Mouse (Mus musculus) adrenal gland, postnatal 25 days (tissue): ENCODE results near the gene Rgs19. TPM values are rescaled to one million over a fixed set of nuclear protein-coding genes. Genes with fewer than 3 reads are reported as not detected.
A peak's percentile ranks its signal among the peaks of the same experiment; 100 is the strongest.

ENCODE experiments used
- DNase-seq: peaks from one replicate; pipeline ENCODE4 v3.0.0; 2021; ENCODE audit warnings: mixed read lengths
- total RNA-seq: library from RNA; stranded (reverse); gene quantifications from 2 replicates; pipeline ENCODE4 v1.2.3, GENCODE M21; 2021

The Rgs19 gene
- total RNA-seq, 1 experiment from 2014 or later, result 20.3 TPM

GRCm38 (mm10) chr2:181683381-181683780, 10.4 kb downstream of the Rgs19 start:
- no peak for DNase-seq

- DNase-seq, result no peak
These were observed 11.8 kb downstream of the Rgs19 start for GRCm38 (mm10) chr2:181681978-181682377.

- DNase-seq, result no peak
These were observed 13.1 kb downstream of the Rgs19 start for GRCm38 (mm10) chr2:181680716-181681117.

GRCm38 (mm10) chr2:181679951-181680715, 13.6 kb downstream of the Rgs19 start, which contains the start of gene Tcea2:
TSS of gene Tcea2 (plus strand) at chr2:181680310.
- DNase-seq, result peak; percentile 70

GRCm38 (mm10) chr2:181678780-181679179, 15.0 kb downstream of the Rgs19 start:
- DNase-seq, result peak; percentile 66

- DNase-seq, result no peak
These were observed 16.1 kb downstream of the Rgs19 start for GRCm38 (mm10) chr2:181677755-181678098.

- DNase-seq, result peak; percentile 33
These were observed 16.6 kb downstream of the Rgs19 start for GRCm38 (mm10) chr2:181677096-181677754.

GRCm38 (mm10) chr2:181676424-181676823, 17.4 kb downstream of the Rgs19 start:
- no peak for DNase-seq

- peak; percentile 73 for DNase-seq
These were observed 18.3 kb downstream of the Rgs19 start for GRCm38 (mm10) chr2:181675454-181675853.

- no peak for DNase-seq
These were observed 18.8 kb downstream of the Rgs19 start for GRCm38 (mm10) chr2:181674934-181675333.

GRCm38 (mm10) chr2:181673501-181673900, 20.3 kb downstream of the Rgs19 start:
- peak; percentile 26 for DNase-seq

GRCm38 (mm10) chr2:181671984-181672383, 21.8 kb downstream of the Rgs19 start:
- DNase-seq, result no peak

GRCm38 (mm10) chr2:181671326-181671725, 22.5 kb downstream of the Rgs19 start, which contains the start of gene Sox18:
TSS of gene Sox18 (minus strand) at chr2:181671640.
- peak; percentile 65 for DNase-seq

- no peak for DNase-seq
These were observed 22.9 kb downstream of the Rgs19 start for GRCm38 (mm10) chr2:181670913-181671311.

GRCm38 (mm10) chr2:181670285-181670912, 23.4 kb downstream of the Rgs19 start:
- DNase-seq, result peak; percentile 22

- DNase-seq, result peak; percentile 70
These were observed 30.5 kb downstream of the Rgs19 start for GRCm38 (mm10) chr2:181663298-181663630.

GRCm38 (mm10) chr2:181662620-181663297, 31.0 kb downstream of the Rgs19 start:
- DNase-seq, result no peak

- peak; percentile 80 for DNase-seq
These were observed 34.1 kb downstream of the Rgs19 start for GRCm38 (mm10) chr2:181659609-181660055.

- DNase-seq, result peak; percentile 69
These were observed 34.7 kb downstream of the Rgs19 start for GRCm38 (mm10) chr2:181658930-181659555.

GRCm38 (mm10) chr2:181658528-181658927, 35.2 kb downstream of the Rgs19 start:
- DNase-seq, result no peak

- DNase-seq, result no peak
These were observed 36.3 kb downstream of the Rgs19 start for GRCm38 (mm10) chr2:181657441-181657840.

GRCm38 (mm10) chr2:181656734-181657133, 37.0 kb downstream of the Rgs19 start, which contains the start of gene Gm29797:
TSS of gene Gm29797 (plus strand) at chr2:181657034.
- no peak for DNase-seq
